Mouse (Mus musculus): Measurements from ENCODE around the gene Aebp1.

DNA sequence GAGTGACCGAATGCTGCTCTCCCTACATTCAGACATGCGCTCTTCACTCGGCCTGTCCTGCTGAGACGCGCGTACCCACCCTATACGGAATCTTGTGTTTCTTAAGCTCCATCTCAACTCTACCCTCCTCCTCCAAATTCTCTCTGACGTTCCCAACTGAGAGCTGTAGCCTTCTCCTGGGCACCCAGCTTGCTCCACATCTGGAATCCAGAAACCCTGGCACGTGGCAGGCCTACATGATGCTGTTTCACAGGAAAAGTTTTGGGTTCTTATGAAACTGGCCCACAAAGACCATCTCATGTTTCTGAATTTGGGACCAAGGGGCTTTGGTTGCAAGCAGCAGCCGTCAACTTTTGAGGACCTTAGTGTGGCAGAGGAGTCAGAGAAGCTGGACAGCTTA, 37.5 kb downstream of the Aebp1 start:
- no peak for TF ChIP-seq POLR2A (IDR thresholded peaks at IDR 0.05; ENCODE audit: control insufficient read depth, extremely low read depth, insufficient read depth, low read length, poor library complexity)
- no peak for TF ChIP-seq CTCF (IDR thresholded peaks at IDR 0.05; ENCODE audit: borderline replicate concordance, control insufficient read depth, extremely low read depth, insufficient read depth, low read length, poor library complexity)
